Mouse (Mus musculus) intestine, embryonic 15.5 days (tissue): ENCODE results near the gene Prr22. TPM values are rescaled to one million over a fixed set of nuclear protein-coding genes. Genes with fewer than 3 reads are reported as not detected.
A peak's percentile ranks its signal among the peaks of the same experiment; 100 is the strongest.

Experiments used
- ATAC-seq: fragments of 200-750 bp; cut with Nextera tagmentation; 2 replicates; pipeline ENCODE4 v1.8.0; 2017; ENCODE audit warnings: moderate TSS enrichment, moderate library complexity
- H3K27ac ChIP-seq: fragments of 300-500 bp; sonication (generic); 2 replicates; pipeline ENCODE4 v1.5.1; 2015; ENCODE audit warnings: mild to moderate bottlenecking, inconsistent platforms
- H3K27me3 ChIP-seq: fragments of 300-500 bp; sonication (generic); replicated peaks from 2 replicates; pipeline ENCODE4 v1.6.1; 2015; ENCODE audit warnings: inconsistent platforms
- H3K36me3 ChIP-seq: fragments of 300-500 bp; sonication (generic); 2 replicates; pipeline ENCODE4 v1.6.1; 2015; ENCODE audit warnings: inconsistent platforms
- H3K4me1 ChIP-seq: fragments of 300-500 bp; sonication (generic); replicated peaks from 2 replicates; pipeline ENCODE4 v1.6.1; 2015; ENCODE audit warnings: inconsistent platforms
- H3K4me2 ChIP-seq: fragments of 300-500 bp; sonication (generic); replicated peaks from 2 replicates; pipeline ENCODE4 v1.6.1; 2015; ENCODE audit warnings: mild to moderate bottlenecking, inconsistent platforms
- H3K4me3 ChIP-seq: fragments of 300-500 bp; sonication (generic); replicated peaks from 2 replicates; pipeline ENCODE4 v1.5.1; 2015; ENCODE audit warnings: inconsistent platforms
- H3K9ac ChIP-seq: fragments of 300-500 bp; sonication (generic); 2 replicates; pipeline ENCODE4 v1.6.1; 2015; ENCODE audit warnings: inconsistent platforms
- H3K9me3 ChIP-seq: fragments of 300-500 bp; sonication (generic); 2 replicates; pipeline ENCODE4 v1.6.1; 2016; ENCODE audit warnings: inconsistent platforms
- WGBS: fragments of 180-500 bp; shearing (Covaris S2); methylation state at CpG from one replicate; pipeline ENCODE4 v1.1.7; 2015; 5-methylcytosine and 5-hydroxymethylcytosine counted together
- polyA plus RNA-seq: library from polyadenylated mRNA; unstranded; fragments of >200 nt; fragmentation: Nextera tagmentation; extraction: Ambion mirVana; gene quantifications from 2 replicates; pipeline ENCODE4 v1.2.1, GENCODE M21; 2015

Prr22 gene
- polyA plus RNA-seq, 1 experiment from 2014 or later: 1.2 TPM

DNA sequence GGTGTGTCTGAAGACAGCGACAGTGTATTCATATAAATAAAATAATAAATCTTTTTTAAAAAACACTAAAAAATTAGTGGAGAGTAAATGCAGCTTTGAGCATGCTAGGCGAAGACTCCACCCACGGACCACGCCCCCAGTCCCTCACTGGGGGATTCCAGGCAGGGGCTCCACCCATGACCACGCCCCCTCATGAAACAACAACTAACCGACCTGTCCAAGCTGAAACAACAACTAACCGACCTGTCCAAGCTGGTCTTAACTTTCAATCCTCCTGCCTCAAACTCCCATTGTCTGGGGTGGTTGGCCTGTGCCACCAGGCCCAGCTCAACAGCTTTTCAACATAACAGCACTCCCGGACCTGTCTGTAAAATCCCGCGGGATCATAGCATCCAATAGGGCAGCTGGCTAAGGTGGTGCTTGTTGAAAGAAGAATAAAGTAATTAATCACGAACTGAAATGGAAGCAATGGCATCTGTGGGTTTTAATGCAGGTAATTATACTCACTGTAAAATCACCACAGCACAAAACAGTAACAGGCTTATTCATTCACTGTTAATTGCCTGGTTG is 48.1 kb downstream of the Prr22 start:
- Histone ChIP-seq H3K27ac (no peak overlapping the region), H3K27me3 (no peaks in the 10 kb centered on the region), H3K9ac (no peak overlapping the region), H3K4me1 (peaks cover 7% of the 10 kb centered on the region; the same call in 1 of the 2 replicates), H3K9me3 (no peaks in the 10 kb centered on the region), H3K4me2 (no peak overlapping the region), H3K36me3 (no peaks in the 10 kb centered on the region), H3K4me3 (no peak overlapping the region)
- 38% methylated on average over 11 of the region's 11 CpGs for WGBS
- no peak for ATAC-seq

DNA sequence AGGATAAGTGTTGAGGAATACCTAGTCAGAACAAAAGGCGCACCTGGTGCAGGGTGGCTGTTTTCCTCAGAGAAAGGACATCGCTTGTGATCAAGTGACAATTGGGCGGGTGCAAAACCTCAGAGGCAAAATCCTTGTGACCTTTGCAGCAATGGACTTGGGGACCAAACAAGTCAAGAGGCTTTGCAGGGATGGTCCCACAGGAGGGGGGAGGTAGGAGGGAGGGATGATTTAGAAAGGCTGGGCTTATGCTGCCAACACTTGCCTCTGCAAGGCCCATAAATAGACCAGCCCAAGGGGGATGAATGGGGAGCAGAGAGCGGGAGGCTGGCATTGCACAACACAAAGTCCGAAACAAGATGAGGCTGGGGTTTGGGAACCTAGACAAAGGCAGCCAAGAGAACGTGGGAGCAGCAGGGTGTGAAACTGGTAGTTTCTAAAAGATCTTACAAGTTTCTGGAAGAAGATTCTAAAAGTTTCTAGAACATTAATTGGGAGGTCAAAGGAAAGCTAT is 49.0 kb downstream of the Prr22 start:
- Histone ChIP-seq H3K4me1 (peaks cover 4% of the 10 kb centered on the region; the same call in 1 of the 2 replicates), H3K9me3 (no peaks in the 10 kb centered on the region), H3K9ac (no peak overlapping the region), H3K4me3 (no peak overlapping the region), H3K27ac (no peak overlapping the region), H3K36me3 (no peaks in the 10 kb centered on the region), H3K4me2 (no peak overlapping the region), H3K27me3 (no peaks in the 10 kb centered on the region)
- no peak for ATAC-seq
- 71% methylated on average over 6 of the region's 6 CpGs for WGBS

- Histone ChIP-seq H3K27ac (no peak overlapping the region), H3K4me2 (no peak overlapping the region), H3K27me3 (no peaks in the 10 kb centered on the region), H3K9me3 (no peaks in the 10 kb centered on the region), H3K4me1 (peaks cover 3% of the 10 kb centered on the region; the same call in 1 of the 2 replicates), H3K9ac (no peak overlapping the region), H3K36me3 (no peaks in the 10 kb centered on the region), H3K4me3 (no peak overlapping the region)
- 60% methylated on average over 8 of the region's 8 CpGs for WGBS
- ATAC-seq: peak; percentile 28; the same call in 1 of the 2 replicates
These were observed 49.7 kb downstream of the Prr22 start for GRCm38 (mm10) chr17:56819694-56820111.

Other genes starting within 250 kb of the Prr22 start
- gene Gm20219, start 215.9 kb upstream of the Prr22 start, polyA plus RNA-seq: 1.3 and 1.4 TPM in 2 replicates
- gene Safb2, start 185.7 kb upstream of the Prr22 start, polyA plus RNA-seq: 66.7 and 74.7 TPM in 2 replicates
- gene Safb, start 185.4 kb upstream of the Prr22 start, polyA plus RNA-seq: 79.3 and 86.2 TPM in 2 replicates
- gene 2410015M20Rik, start 160.5 kb upstream of the Prr22 start, polyA plus RNA-seq: 283 and 287 TPM in 2 replicates
- gene Rpl36, start 156.8 kb upstream of the Prr22 start, polyA plus RNA-seq: 1,919 and 1,958 TPM in 2 replicates
- 62.6 and 70.0 TPM in 2 replicates for gene Lonp1, start 143.4 kb upstream of the Prr22 start, polyA plus RNA-seq
- 0.48 and 0.68 TPM in 2 replicates for gene Catsperd, start 142.1 kb upstream of the Prr22 start, polyA plus RNA-seq
- 73.5 and 76.2 TPM in 2 replicates for gene Ranbp3, start 97.0 kb upstream of the Prr22 start, polyA plus RNA-seq
- gene Ndufa11, start 52.5 kb upstream of the Prr22 start, polyA plus RNA-seq: 471 and 522 TPM in 2 replicates
- 14.3 and 15.2 TPM in 2 replicates for gene Vmac, start 52.2 kb upstream of the Prr22 start, polyA plus RNA-seq
- gene Nrtn, start 12.7 kb upstream of the Prr22 start, polyA plus RNA-seq: 9.9 and 10.7 TPM in 2 replicates
- 38.7 and 42.8 TPM in 2 replicates for gene Dus3l, start 5.5 kb upstream of the Prr22 start, polyA plus RNA-seq
- 3.1 and 4.4 TPM in 2 replicates for gene Rfx2, start 60.8 kb downstream of the Prr22 start, polyA plus RNA-seq
- not detected in 2 replicates for gene Acsbg2, start 104.2 kb downstream of the Prr22 start, polyA plus RNA-seq
- gene 1700061G19Rik, start 105.2 kb downstream of the Prr22 start, polyA plus RNA-seq: 0.15 and 0.19 TPM in 2 replicates
- gene Mllt1, start 165.2 kb downstream of the Prr22 start, polyA plus RNA-seq: 39.9 and 40.2 TPM in 2 replicates
- 0.46 and 1.00 TPM in 2 replicates for gene Acer1, start 211.9 kb downstream of the Prr22 start, polyA plus RNA-seq
- gene Clpp, start 220.1 kb downstream of the Prr22 start, polyA plus RNA-seq: 149 and 166 TPM in 2 replicates
- gene Alkbh7, start 227.1 kb downstream of the Prr22 start, polyA plus RNA-seq: 41.1 and 42.4 TPM in 2 replicates
- 0.45 TPM in 1 of 2 replicates, not detected in the other for gene Pspn, start 229.8 kb downstream of the Prr22 start, polyA plus RNA-seq
- 60.0 and 61.8 TPM in 2 replicates for gene Gtf2f1, start 241.0 kb downstream of the Prr22 start, polyA plus RNA-seq
- gene Gm17949, start 241.2 kb downstream of the Prr22 start, polyA plus RNA-seq: 0.24 and 0.42 TPM in 2 replicates